Comparison of ENCODE assay signal across 17 mouse cellular contexts in genomic region chr15:77342005-77342404, GRCm38 (mm10). TPM values are rescaled to one million over a fixed set of nuclear protein-coding genes. Genes with fewer than 3 reads are reported as not detected.
A peak's percentile ranks its signal among the peaks of the same experiment; 100 is the strongest.
DNase-seq lines count a peak whose midpoint lies in the region; ATAC-seq and TF ChIP-seq lines count a peak whose summit lies in the region.
"Had no signal": no experiment of that assay in that cellular context is flagged by ENCODE, and none has a peak within 500 bp of the region (broad histone marks: within the 10 kb centered on the region; RNA-seq: fewer than 3 reads in every experiment).

No protein-coding gene starts in this region.

- H3K27me3 ChIP-seq in cerebellum, adult 2 months (ENCODE audit: control insufficient read depth, insufficient read depth, low read length), result no peaks in the 10 kb centered on the region
- no peaks in the 10 kb centered on the region for H3K27me3 ChIP-seq in kidney, embryonic 15.5 days
- no peaks in the 10 kb centered on the region for H3K27me3 ChIP-seq in lung, postnatal 0 days (replicated peaks; ENCODE audit: insufficient read depth, low read length)
- H3K27me3 ChIP-seq in small intestine, adult 2 months (ENCODE audit: control insufficient read depth, insufficient read depth, low read length), result no peaks in the 10 kb centered on the region
- H3K27me3 ChIP-seq: embryonic facial prominence, embryonic 15.5 days; neural tube, embryonic 12.5 days had no signal

- no peak overlapping the region for H3K4me2 ChIP-seq in kidney, embryonic 15.5 days
- no peak overlapping the region for H3K4me2 ChIP-seq in lung, postnatal 0 days (replicated peaks; ENCODE audit: low read depth, low read length)
- H3K4me2 ChIP-seq: forebrain, embryonic 13.5 days had no signal

- no peak for TF ChIP-seq POLR2A in cerebellum, adult 2 months (IDR thresholded peaks at IDR 0.05; ENCODE audit: borderline replicate concordance, insufficient read depth, low read length)
- no peak for TF ChIP-seq POLR2A in small intestine, adult 2 months (IDR thresholded peaks at IDR 0.05; ENCODE audit: low read depth, low read length)

- no peak overlapping the region for H3K9ac ChIP-seq in kidney, embryonic 15.5 days
- no peak overlapping the region for H3K9ac ChIP-seq in lung, postnatal 0 days (replicated peaks; ENCODE audit: low read depth)
- H3K9ac ChIP-seq: embryonic facial prominence, embryonic 15.5 days; forebrain, embryonic 13.5 days; neural tube, embryonic 12.5 days had no signal

- TF ChIP-seq EP300 in lung, postnatal 0 days (IDR thresholded peaks at IDR 0.05), result no peak

- no peak overlapping the region for H3K4me3 ChIP-seq in cerebellum, adult 2 months (replicated peaks; ENCODE audit: insufficient read depth, low read depth, low read length)
- H3K4me3 ChIP-seq in kidney, embryonic 15.5 days (replicated peaks), result no peak overlapping the region
- H3K4me3 ChIP-seq in lung, postnatal 0 days (ENCODE audit: low read depth, low read length), result no peak overlapping the region
- no peak overlapping the region for H3K4me3 ChIP-seq in small intestine, adult 2 months (ENCODE audit: low read depth, low read length)
- H3K4me3 ChIP-seq: embryonic facial prominence, embryonic 15.5 days; forebrain, embryonic 13.5 days; neural tube, embryonic 12.5 days had no signal

- H3K9me3 ChIP-seq in kidney, embryonic 15.5 days (replicated peaks), result no peaks in the 10 kb centered on the region
- no peaks in the 10 kb centered on the region for H3K9me3 ChIP-seq in lung, postnatal 0 days (ENCODE audit: low read length)
- H3K9me3 ChIP-seq: embryonic facial prominence, embryonic 15.5 days; forebrain, embryonic 13.5 days; neural tube, embryonic 12.5 days had no signal

- 92% methylated on average over 6 of the region's 6 CpGs for WGBS in cerebellum, adult 2 months
- WGBS in kidney, embryonic 15.5 days, result 90% methylated on average over 6 of the region's 6 CpGs
- 87% methylated on average over 6 of the region's 6 CpGs for WGBS in lung, postnatal 0 days
- WGBS in small intestine, adult 2 months, result 89% methylated on average over 6 of the region's 6 CpGs

- no peak for ATAC-seq in kidney, embryonic 15.5 days (replicated peaks; ENCODE audit: low FRiP score)
- ATAC-seq in lung, postnatal 0 days, result no peak
- ATAC-seq: forebrain, embryonic 13.5 days had no signal

- DNase-seq in cerebellum, adult 9-11 months, result peak; percentile 13
- no peak for DNase-seq in cerebellum, adult 2 months
- no peak for DNase-seq in kidney, postnatal 10 days
- DNase-seq in lung, postnatal 0 days (ENCODE audit: low spot score), result no peak
- no peak for DNase-seq in lung, adult 18-20 months
- no peak for DNase-seq in left cerebral cortex, adult 11 months (ENCODE audit: low spot score)
- DNase-seq: adrenal gland, postnatal 14 days; cerebellum, adult 8-10 months; kidney, postnatal 25 days; left cerebral cortex, postnatal 4 days; right cerebral cortex, postnatal 4 days; thymus, postnatal 14 days had no signal

- H3K36me3 ChIP-seq in kidney, embryonic 15.5 days, result no peaks in the 10 kb centered on the region
- no peaks in the 10 kb centered on the region for H3K36me3 ChIP-seq in lung, postnatal 0 days (ENCODE audit: insufficient read depth, low read length)
- H3K36me3 ChIP-seq in small intestine, adult 2 months (ENCODE audit: control insufficient read depth, insufficient read depth, low read length), result no peaks in the 10 kb centered on the region
- H3K36me3 ChIP-seq: embryonic facial prominence, embryonic 15.5 days; neural tube, embryonic 12.5 days had no signal

- peaks cover 11% of the 10 kb centered on the region for H3K4me1 ChIP-seq in cerebellum, adult 2 months (ENCODE audit: control insufficient read depth, insufficient read depth, low read length)
- H3K4me1 ChIP-seq in kidney, embryonic 15.5 days, result peaks cover 58% of the 10 kb centered on the region
- peaks cover 18% of the 10 kb centered on the region for H3K4me1 ChIP-seq in lung, postnatal 0 days (ENCODE audit: insufficient read depth, low read depth, low read length)
- peaks cover 21% of the 10 kb centered on the region for H3K4me1 ChIP-seq in small intestine, adult 2 months (ENCODE audit: control insufficient read depth, insufficient read depth, insufficient read length, low read length)

- TF ChIP-seq CTCF in cerebellum, adult 2 months (IDR thresholded peaks at IDR 0.05; ENCODE audit: borderline replicate concordance, insufficient read depth, low read depth, low read length), result no peak
- peak; percentile 20 for TF ChIP-seq CTCF in lung, postnatal 0 days (IDR thresholded peaks at IDR 0.05)
- peak; percentile 19; the same call in 1 of the 2 replicates for TF ChIP-seq CTCF in small intestine, adult 2 months (IDR thresholded peaks at IDR 0.05; ENCODE audit: extremely low read depth, insufficient read length, insufficient replicate concordance, low read depth, low read length)

- no peak overlapping the region for H3K27ac ChIP-seq in cerebellum, adult 2 months (ENCODE audit: insufficient read depth, low read length)
- 0 out of 2 replicates have a peak overlapping the region, but pooled peaks have one; percentile 81 for H3K27ac ChIP-seq in kidney, embryonic 15.5 days
- H3K27ac ChIP-seq in lung, postnatal 0 days (ENCODE audit: low read length), result no peak overlapping the region
- H3K27ac ChIP-seq in small intestine, adult 2 months (ENCODE audit: insufficient read depth, low read depth, low read length), result no peak overlapping the region
- H3K27ac ChIP-seq: forebrain, embryonic 13.5 days; neural tube, embryonic 12.5 days had no signal

RNA-seq across cellular contexts. Expression of gene Rbfox2, which starts 35.2 kb away (rescaled TPM):
- 177 and 188 TPM in 2 replicates for polyA plus RNA-seq in cerebellum, adult 2 months (2012; rRNA removed)
- 41.6 and 47.7 TPM in 2 replicates for polyA plus RNA-seq in kidney, embryonic 15.5 days (2015; fragmentation: Nextera tagmentation; extraction: Ambion mirVana)
- 17.4 and 18.8 TPM in 2 replicates for polyA plus RNA-seq in lung, postnatal 0 days (2015; fragmentation: Nextera tagmentation; extraction: Ambion mirVana)
- polyA plus RNA-seq in small intestine, adult 2 months (2012; rRNA removed), result 25.1 and 34.7 TPM in 2 replicates

RNA-seq across cellular contexts. Expression of gene Apol7a, which starts 56.9 kb away (rescaled TPM):
- 0.06 and 0.07 TPM in 2 replicates for polyA plus RNA-seq in cerebellum, adult 2 months (2012; rRNA removed)
- polyA plus RNA-seq in kidney, embryonic 15.5 days (2015; fragmentation: Nextera tagmentation; extraction: Ambion mirVana), result 0.06 TPM in 1 of 2 replicates, not detected in the other
- 0.33 and 0.37 TPM in 2 replicates for polyA plus RNA-seq in lung, postnatal 0 days (2015; fragmentation: Nextera tagmentation; extraction: Ambion mirVana)
- polyA plus RNA-seq in small intestine, adult 2 months (2012; rRNA removed), result 31.4 and 88.8 TPM in 2 replicates
- polyA plus RNA-seq: forebrain, embryonic 13.5 days; neural tube, embryonic 12.5 days had no signal

Comparison
In these comparisons a context has a peak if more than half of its experiments do, and no peak if none do; other contexts are left out.
1. RNA of gene Apol7a, which starts 56.9 kb away (polyA plus RNA-seq): 31.4 to 88.8 TPM in small intestine, adult 2 months; 0.33 to 0.37 TPM in lung, postnatal 0 days, 0.06 to 0.07 TPM in cerebellum, adult 2 months and 0.06 TPM in kidney, embryonic 15.5 days; every median in the first group is over 10 times any median in the second.